Mouse (Mus musculus) left cerebral cortex, postnatal 10 days (tissue): Measurements from ENCODE around the gene Rhbdf1. TPM values are rescaled to one million over a fixed set of nuclear protein-coding genes. Genes with fewer than 3 reads are reported as not detected.

Source experiments
- DNase-seq, 2 experiments: peaks; one replicate each; pipeline ENCODE4 v3.0.0; 2021 to 2022; ENCODE audit warnings: low spot score in 2 of 2, mixed read lengths in 1 of 2; ENCODE audit errors: extremely low spot score in 1 of 2
- intact Hi-C: fragments of 180-260 bp; cut with DNase I; formaldehyde crosslinking; loops from one replicate; pipeline ENCODE4 v1.15.1; 2025
- total RNA-seq, 2 experiments: library from RNA; stranded (reverse); gene quantifications; 2 replicates each; pipeline ENCODE4 v1.2.3; 2021

The Rhbdf1 gene
- total RNA-seq, 2 experiments from 2014 or later: 16.4 to 21.8 TPM

DNA sequence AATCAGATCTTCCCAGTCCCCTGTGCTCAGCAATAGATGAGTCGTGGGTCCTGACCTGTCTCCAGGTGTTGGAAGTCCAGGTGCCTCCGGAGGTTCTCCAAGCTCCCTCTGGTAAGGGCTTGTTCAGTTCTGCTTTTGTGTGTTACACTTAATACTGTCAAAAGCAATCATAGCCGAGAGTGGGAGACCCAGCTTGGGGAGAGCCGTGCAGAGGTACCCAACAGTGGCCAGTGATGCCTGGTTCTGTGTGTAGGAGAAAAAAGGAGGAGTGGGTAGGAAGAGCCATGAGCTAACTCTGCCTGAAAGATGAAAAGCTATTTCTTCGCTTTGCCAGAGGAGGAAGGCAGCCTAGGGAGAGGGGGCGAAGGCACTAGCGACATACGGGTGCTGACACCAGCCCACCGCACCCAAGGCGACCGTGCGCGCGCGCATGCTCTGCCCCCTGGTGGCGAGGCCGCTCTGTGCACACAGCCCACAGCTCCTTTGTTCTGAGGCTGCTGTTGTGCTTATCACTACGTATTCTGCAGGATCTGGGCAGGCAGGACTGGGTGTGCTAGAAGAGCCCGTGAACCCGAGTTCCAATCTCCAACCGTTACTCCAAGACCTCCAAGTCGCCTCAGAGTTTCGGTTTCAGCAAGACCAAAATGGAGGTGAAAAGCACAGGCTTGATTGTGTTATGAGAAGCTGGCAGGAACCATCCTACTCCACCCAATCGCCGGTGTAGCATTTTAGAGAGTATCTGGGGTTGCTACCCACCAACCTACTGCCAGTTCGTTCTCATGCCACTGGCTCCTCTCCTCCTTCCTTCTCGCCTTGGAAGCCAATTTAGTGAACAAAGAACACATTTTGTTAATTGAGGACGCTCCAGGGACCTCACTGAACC lies 59.9 kb downstream of the Rhbdf1 start:
- intact Hi-C loops: loop anchor here (2.0 to 10.0 kb wide), 2 partner anchors 161 to 487 kb away; partner anchors contain the start of genes Bod1 and Nsg2
- DNase-seq: peak; percentile 87 to 88

DNA sequence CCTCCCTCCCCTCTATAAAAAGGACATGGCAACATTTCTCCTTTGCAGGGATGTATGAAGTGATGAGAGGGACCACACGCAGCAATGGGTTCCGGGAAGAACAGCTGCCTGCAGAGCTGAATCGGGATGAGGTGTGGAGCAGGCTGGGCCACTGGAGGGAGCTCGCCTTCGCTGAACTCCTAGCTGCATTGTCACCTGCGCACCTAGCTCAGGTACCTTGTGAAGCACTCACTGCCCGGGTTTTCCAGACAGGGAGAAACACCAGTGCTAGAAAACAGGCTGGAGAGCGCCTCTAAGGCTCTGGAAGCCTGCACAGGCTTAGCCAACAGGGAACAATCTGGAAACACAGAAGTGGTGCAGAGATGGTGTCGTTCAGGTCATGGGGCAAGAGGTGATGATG lies 60.6 kb downstream of the Rhbdf1 start:
- intact Hi-C loops: loop anchor here (10.0 kb wide), 1 partner anchor 487 kb away; the partner anchor contains the start of gene Bod1
- DNase-seq: peak in 1 of 2 experiments; percentile 41

DNA sequence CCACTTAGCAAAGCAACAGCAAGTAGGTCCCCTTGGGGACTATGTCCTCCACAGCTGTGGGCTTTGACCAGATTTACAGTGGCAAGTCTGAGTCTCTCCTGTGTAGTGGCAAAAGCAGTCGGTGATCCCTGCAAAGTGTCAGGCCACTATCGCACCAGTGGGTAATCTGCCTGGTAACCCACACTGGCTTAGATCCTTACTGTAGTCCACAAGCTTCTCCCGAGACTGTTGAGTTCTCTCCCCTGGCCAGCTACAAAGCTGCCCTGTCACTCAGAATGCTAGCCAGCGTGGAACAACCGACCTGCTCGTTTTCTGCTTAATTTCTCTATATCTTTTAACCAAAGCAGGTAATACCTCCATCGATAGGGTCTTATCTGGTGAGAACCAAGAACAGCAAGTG lies 61.8 kb downstream of the Rhbdf1 start:
- no peak for DNase-seq
- intact Hi-C loops: loop anchor here (10.0 kb wide), 1 partner anchor 486 kb away; the partner anchor contains the start of gene Bod1

Other genes with a start within 250 kb of the Rhbdf1 start
- gene Nsg2, start 221.8 kb downstream of the Rhbdf1 start, total RNA-seq: 100 to 1,000 TPM; 873 to 894 TPM
- gene Il9r, start 22.0 kb downstream of the Rhbdf1 start, total RNA-seq: not detected
- gene Snrnp25, start 16.9 kb downstream of the Rhbdf1 start, total RNA-seq: 10 to 100 TPM; 25.9 to 28.4 TPM
- 10 to 100 TPM; 18.7 to 19.8 TPM for gene Mpg, start 4.2 kb upstream of the Rhbdf1 start, total RNA-seq
- 10 to 100 TPM; 55.9 to 60.0 TPM for gene Nprl3, start 45.4 kb upstream of the Rhbdf1 start, total RNA-seq
- gene Hba-x, start 54.1 kb upstream of the Rhbdf1 start, total RNA-seq: not detected
- 100 to 1,000 TPM; 406 to 790 TPM for gene Hba-a1, start 61.2 kb upstream of the Rhbdf1 start, total RNA-seq
- 1 to 10 TPM; 2.9 to 3.3 TPM for gene Hbq1b, start 64.7 kb upstream of the Rhbdf1 start, total RNA-seq
- gene Hba-a2, start 74.2 kb upstream of the Rhbdf1 start, total RNA-seq: 100 to 1,000 TPM; 384 to 756 TPM
- 1 to 10 TPM; 1.9 to 2.1 TPM for gene Hbq1a, start 77.8 kb upstream of the Rhbdf1 start, total RNA-seq
- 10 to 100 TPM; 28.2 to 31.9 TPM for gene Sh3pxd2b, start 125.5 kb upstream of the Rhbdf1 start, total RNA-seq
- gene Ubtd2, start 233.1 kb upstream of the Rhbdf1 start, total RNA-seq: 10 to 100 TPM; 46.9 to 54.9 TPM